Mouse (Mus musculus) lung, adult 2 months (tissue): ENCODE results near the gene Chchd2. TPM values are rescaled to one million over a fixed set of nuclear protein-coding genes. Genes with fewer than 3 reads are reported as not detected.
"Not testable (repeated sequence)": the region's sequence is repeated elsewhere in the genome, so short reads cannot be mapped to it uniquely, and the experiment has no call there.

Experiments
- DNase-seq: peaks from one replicate; pipeline ENCODE4 v3.0.0; 2022
- H3K4me1 ChIP-seq: fragments of 200-500 bp; 2 replicates; pipeline ENCODE4 v1.6.1; 2011; ENCODE audit warnings: low read length; ENCODE audit not compliant: control insufficient read depth, insufficient read depth
- H3K4me3 ChIP-seq: fragments of 200-500 bp; replicated peaks from 2 replicates; pipeline ENCODE3; 2011; ENCODE audit warnings: low read depth, mild to moderate bottlenecking, control low read depth, low read length; ENCODE audit errors: extremely low read depth
- CTCF ChIP-seq: fragments of 200-500 bp; IDR thresholded peaks from 2 replicates; pipeline ENCODE4 v1.5.1; 2011; ENCODE audit warnings: mild to moderate bottlenecking, low read length, control low read depth; ENCODE audit not compliant: insufficient read depth
- POLR2A ChIP-seq: fragments of 200-500 bp; IDR thresholded peaks from 2 replicates; pipeline ENCODE4 v1.6.1; 2011; ENCODE audit warnings: low read depth, mild to moderate bottlenecking, control low read depth, low read length, borderline replicate concordance; ENCODE audit errors: extremely low read depth
- WGBS: fragments of 180-500 bp; shearing (Covaris S2); methylation state at CpG from one replicate; pipeline ENCODE4 v1.1.7; 2018; 5-methylcytosine and 5-hydroxymethylcytosine counted together
- polyA plus RNA-seq: library from polyadenylated mRNA; depleted of rRNA; stranded (reverse); fragments of >200 nt; gene quantifications from 2 replicates; pipeline ENCODE4 v1.2.3, GENCODE M21; 2012

Chchd2 gene
- polyA plus RNA-seq, 1 experiment = 686 TPM

DNA sequence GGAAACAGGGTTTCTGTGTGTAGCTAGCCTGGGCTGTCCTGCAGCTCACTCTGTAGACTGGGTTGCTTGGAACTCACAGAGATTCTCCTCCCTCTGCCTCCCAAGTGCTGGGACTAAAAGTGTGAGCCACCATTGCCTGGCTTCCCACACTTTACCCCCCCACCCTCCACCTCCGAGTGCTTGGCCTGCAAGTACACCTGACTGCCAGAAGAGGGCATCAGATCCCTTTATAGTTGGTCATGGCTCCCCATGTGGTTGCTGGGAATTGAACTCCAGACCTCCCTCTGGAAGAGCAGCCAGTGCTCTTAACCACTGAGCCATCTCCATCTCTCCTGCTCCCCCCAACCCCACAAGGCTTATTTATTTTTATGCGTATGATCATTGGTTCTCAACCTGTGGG is 26.8 kb upstream of the Chchd2 start:
- WGBS = 33% methylated on average over 2 of the region's 2 CpGs
- no peak for TF ChIP-seq POLR2A
- peak; percentile 60 for TF ChIP-seq CTCF
- Histone ChIP-seq H3K4me3 (no peak overlapping the region), H3K4me1 (no peaks in the 10 kb centered on the region; the same call in 1 of the 2 replicates)
- peak; percentile 18 for DNase-seq

DNA sequence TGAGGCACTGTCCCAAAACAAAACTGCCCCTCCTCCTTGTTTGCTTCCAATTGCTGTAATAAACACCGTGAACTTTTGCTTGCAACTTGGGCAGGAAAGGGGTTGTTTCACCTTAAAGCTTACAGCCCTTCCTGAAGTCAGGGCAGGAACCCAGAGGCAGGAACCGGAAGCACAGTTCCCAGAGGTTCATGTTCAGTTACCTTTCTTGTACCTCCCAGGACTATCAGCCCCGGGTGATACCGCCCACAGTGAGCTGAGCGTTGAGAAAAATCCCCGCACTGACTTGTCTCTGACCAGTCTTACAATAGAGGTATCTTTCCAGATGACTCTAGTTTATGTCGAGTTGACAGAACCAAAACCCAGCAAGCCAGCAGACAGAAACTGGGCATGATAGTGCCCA is 22.3 kb upstream of the Chchd2 start:
- DNase-seq = no peak
- H3K4me3 ChIP-seq = no peak overlapping the region
- TF ChIP-seq CTCF (no peak), POLR2A (no peak)
- 77% methylated on average over 7 of the region's 7 CpGs for WGBS
- no peaks in the 10 kb centered on the region; the same call in 1 of the 2 replicates for H3K4me1 ChIP-seq

DNA sequence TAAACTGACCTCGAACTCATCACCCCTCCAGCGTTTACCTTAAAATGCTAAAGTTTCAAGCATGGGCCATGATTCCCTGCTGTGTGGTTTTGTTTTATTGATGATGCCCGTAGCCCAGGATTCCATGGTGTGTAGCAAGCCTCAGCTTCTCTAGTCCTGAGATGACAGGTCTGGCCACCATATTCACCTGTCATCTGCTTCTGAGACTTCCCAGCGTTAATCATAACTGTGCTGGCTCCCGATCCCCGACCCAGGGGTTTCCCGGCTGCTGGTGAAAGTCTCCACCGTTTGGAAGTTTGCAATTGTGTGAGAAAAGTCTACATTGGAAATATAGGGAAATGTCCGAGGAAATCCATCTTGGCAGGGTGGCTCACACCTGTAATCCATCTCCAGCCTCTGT is 21.9 kb upstream of the Chchd2 start:
- no peaks in the 10 kb centered on the region; the same call in 1 of the 2 replicates for H3K4me1 ChIP-seq
- 69% methylated on average over 9 of the region's 9 CpGs for WGBS
- TF ChIP-seq POLR2A = no peak
- no peak for TF ChIP-seq CTCF
- DNase-seq = no peak
- H3K4me3 ChIP-seq = peak overlapping the region; percentile 8

DNA sequence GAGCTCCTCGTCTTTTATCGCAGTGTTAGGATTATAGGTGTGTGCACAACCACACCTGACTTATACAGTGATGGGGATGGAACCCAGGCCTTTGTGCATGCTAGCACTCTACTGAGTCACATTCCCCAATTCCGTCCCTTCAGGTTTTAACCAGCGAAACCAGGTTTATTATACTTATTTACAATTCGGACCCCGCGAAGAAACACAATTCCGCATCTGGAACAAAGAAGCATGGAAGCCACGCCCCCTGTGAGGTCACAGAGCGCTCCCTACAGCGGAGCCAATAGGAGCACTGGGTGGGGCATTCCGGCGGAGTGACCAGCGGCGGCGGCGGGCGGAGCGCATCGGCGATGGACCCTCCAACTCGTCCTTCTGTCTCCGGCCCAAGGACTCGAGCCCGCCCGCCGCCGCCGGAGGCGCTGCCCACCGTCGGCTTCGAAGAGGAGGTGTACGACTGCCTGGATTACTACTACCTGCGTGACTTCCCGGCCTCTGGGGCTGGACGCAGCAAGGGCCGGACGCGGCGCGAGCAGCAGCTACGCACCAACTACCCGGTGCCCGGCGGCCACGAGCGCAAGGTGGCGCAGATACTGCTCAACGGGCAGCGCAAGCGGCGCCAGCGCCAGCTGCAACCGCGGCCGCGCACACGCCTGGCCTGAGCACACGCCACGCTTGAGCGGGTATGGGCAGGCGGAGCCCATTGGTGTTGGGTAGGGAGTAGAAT is 21.1 kb upstream of the Chchd2 start, which contains the start of gene Nupr1l:
TSS of gene Nupr1l (plus strand) at position 299 of the 724 bp plus-strand sequence.
- peak; percentile 68; the same call in 1 of the 2 replicates for TF ChIP-seq POLR2A
- TF ChIP-seq CTCF = no peak
- Histone ChIP-seq H3K4me1 (no peaks in the 10 kb centered on the region; the same call in 1 of the 2 replicates), H3K4me3 (peak within 1 kb of the TSS; percentile 70)
- under 1% methylated on average over 63 of the region's 63 CpGs for WGBS
- peak; percentile 89 for DNase-seq

DNA sequence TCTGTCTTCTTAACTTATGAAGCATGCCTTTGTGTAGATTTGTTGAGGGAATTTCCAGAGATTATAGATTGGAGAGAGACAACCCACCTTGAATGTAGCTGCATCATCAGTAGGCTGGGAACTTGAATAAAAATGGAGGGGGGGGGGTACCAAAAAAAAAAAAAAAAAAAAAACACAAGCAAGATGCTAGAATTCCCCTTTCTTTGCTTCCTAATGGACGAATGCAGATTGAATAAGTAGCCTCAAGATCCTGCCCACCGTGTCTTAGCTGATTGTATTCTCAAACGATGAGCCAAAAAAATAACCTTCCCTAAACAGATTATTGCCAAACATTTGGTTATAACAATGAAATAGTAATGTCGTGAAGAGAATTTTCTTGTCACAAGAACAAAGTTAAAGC is 20.5 kb upstream of the Chchd2 start:
- no peaks in the 10 kb centered on the region; the same call in 1 of the 2 replicates for H3K4me1 ChIP-seq
- WGBS = 27% methylated on average over 4 of the region's 4 CpGs
- TF ChIP-seq CTCF (no peak), POLR2A (no peak)
- H3K4me3 ChIP-seq = no peak overlapping the region
- no peak for DNase-seq

DNA sequence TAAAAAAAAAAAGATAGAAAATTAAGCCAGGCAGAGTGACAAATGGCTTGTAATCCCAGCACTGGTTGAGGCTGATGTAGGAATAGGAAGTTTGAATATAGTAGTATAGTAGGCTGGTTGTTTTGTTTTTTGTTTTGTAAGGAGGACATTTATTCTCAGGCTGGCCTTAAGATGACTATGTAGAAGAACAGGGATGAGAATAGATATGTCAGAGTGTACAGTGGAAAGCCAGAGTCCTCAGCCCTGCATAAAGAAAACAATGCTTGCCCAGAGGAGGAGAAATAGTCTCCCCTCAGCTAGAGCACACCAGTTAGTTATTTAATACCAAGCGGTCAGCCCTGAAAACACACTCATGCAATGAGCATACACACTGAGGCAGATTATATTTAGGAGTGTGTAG is 11.2 kb upstream of the Chchd2 start, which contains the start of gene Phkg1:
TSS of gene Phkg1 (minus strand) at position 101 of the 400 bp plus-strand sequence.
- TF ChIP-seq CTCF = no peak

DNA sequence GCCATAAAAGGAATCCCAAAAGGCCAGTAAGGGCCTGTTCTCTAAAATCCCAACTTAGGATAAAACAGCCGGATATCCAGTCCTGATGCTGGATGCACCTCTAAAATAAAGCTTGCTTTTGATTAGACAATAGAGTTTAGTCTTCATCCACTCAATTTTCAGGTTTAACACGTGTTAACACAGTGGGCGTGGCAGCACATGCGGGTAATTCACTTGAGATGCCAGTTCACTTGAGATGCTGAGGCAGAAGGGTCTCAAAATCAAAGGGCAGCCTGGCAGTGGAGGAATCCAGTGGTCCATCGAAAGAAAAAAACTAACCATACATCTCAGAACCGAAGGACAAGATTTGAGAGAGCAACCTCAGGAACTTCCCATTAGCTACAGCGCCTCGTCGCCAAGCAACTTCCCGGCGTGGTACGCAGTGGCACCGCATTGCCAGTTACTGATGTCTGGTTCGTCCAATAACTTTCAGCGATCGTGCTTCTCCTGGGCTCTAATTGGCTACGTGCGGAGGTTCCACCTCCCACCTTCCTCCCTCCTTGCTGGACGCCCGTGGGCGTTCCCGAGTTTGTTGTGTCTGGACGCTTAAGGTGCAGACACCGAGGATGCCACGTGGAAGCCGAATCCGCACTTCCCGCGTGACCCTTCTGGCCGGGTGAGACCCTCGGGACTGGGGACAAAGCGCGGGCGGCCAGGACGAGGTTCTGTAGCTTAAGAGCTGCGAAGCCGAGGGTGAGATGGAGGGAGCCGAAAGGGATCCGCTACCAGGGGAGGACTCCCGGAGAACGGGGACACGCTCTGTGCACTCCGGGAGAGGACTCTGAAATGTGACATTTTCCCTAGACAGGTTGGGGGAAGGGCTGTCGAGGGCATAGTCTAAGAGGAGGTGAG is 8.2 kb upstream of the Chchd2 start, which contains the start of gene Zbed5:
TSS of gene Zbed5 (plus strand) at position 526 of the 891 bp plus-strand sequence.
- DNase-seq = peak; percentile 84
- Histone ChIP-seq H3K4me3 (peak within 1 kb of the TSS; percentile 75), H3K4me1 (no peaks in the 10 kb centered on the region)
- TF ChIP-seq POLR2A = no peak
- no peak for TF ChIP-seq CTCF
- 2% methylated on average over 44 of the region's 44 CpGs for WGBS

More for the DNA sequence above, 11.2 kb upstream of the Chchd2 start, which contains the start of gene Phkg1:
- 100% methylated on average over 1 of the region's 1 CpGs for WGBS
- DNase-seq = no peak
- Histone ChIP-seq H3K4me3 (no peak within 1 kb of the TSS), H3K4me1 (no peaks in the 10 kb centered on the region)

DNA sequence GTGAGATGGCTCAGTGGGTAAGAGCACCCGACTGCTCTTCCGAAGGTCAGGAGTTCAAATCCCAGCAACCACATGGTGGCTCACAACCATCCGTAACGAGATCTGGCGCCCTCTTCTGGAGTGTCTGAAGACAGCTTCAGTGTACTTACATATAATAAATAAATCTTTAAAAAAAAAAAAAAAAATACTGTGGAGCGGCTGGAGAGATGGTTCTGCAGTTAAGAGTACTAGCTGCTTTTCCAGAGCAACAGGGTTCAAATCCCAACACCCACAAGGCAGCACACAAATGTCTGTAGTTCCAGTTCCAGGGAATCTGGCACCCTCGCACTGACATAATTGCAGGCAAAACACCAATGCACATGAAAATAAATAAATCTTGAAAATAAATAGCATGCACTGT is 3.1 kb upstream of the Chchd2 start:
- WGBS = 54% methylated on average over 7 of the region's 7 CpGs
- not testable (repeated sequence) for H3K4me1 ChIP-seq, H3K4me3 ChIP-seq, DNase-seq

DNA sequence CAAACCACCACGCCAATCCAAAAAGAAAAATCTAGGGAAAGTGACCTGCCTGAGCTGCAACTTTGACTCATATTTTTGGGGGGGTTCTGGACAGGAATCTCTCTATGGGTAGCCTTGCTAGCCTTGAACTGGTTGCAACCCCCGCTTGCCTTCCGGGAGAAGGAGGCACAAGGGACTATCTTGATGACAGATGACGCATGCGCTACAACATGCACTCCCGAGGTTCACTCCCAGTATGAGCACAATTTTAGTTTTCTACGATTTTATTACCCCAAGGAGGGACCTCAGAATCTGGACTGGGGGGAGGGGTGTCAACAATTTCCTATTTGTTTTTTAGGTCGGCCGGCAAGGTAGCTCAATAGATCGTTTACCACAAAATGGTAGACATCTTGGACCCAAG is 999 bp downstream of the Chchd2 start:
- no peak for DNase-seq
- 11% methylated on average over 10 of the region's 10 CpGs for WGBS
- TF ChIP-seq CTCF = no peak
- TF ChIP-seq POLR2A = no peak
- H3K4me1 ChIP-seq = peaks cover 3% of the 10 kb centered on the region; the same call in 1 of the 2 replicates
- peak overlapping the region; percentile 80 for H3K4me3 ChIP-seq

DNA sequence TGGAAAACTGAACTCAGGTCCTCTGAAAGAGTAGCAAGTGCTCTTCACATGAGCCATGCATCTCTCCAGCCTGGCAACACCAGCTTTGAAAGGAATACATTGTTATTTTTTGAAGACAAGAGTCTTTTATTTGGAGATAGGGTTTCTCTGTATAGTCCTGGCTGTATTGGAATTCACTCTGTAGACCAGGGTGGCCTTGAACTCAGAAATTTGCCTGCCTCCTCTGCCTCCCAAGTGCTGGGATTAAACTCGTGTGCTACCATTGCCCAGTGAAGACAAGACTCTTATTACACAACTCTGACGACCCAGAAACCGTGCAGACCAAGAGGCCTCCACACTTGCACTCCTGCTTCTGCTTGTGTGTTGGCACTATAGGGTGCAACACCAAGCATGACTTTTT is 7.4 kb downstream of the Chchd2 start:
- Histone ChIP-seq H3K4me3 (no peak overlapping the region), H3K4me1 (no peaks in the 10 kb centered on the region)
- no peak for DNase-seq
- no peak for TF ChIP-seq CTCF
- no peak for TF ChIP-seq POLR2A
- 64% methylated on average over 3 of the region's 3 CpGs for WGBS
